Mouse (Mus musculus) bone marrow, adult 2 months (tissue): Measurements from ENCODE around the gene Mms19. TPM values are rescaled to one million over a fixed set of nuclear protein-coding genes. Genes with fewer than 3 reads are reported as not detected.

Source experiments
- H3K27ac ChIP-seq: fragments of 200-500 bp; 2 replicates; pipeline ENCODE4 v1.5.1; 2012; ENCODE audit warnings: low read depth, mild to moderate bottlenecking, control low read depth, inconsistent platforms, low read length; ENCODE audit not compliant: control insufficient read depth, poor library complexity, insufficient read depth
- H3K4me1 ChIP-seq: fragments of 200-500 bp; 2 replicates; pipeline ENCODE4 v1.6.1; 2011; ENCODE audit warnings: low read length; ENCODE audit not compliant: control insufficient read depth, insufficient read depth
- H3K4me3 ChIP-seq: fragments of 200-500 bp; replicated peaks from 2 replicates; pipeline ENCODE3; 2011; ENCODE audit warnings: mild to moderate bottlenecking, low read depth, low read length, control low read depth; ENCODE audit not compliant: control insufficient read depth
- CTCF ChIP-seq: fragments of 200-500 bp; IDR thresholded peaks from 2 replicates; pipeline ENCODE4 v1.5.1; 2011; ENCODE audit warnings: low read length, control low read depth; ENCODE audit not compliant: control insufficient read depth, insufficient read depth
- POLR2A ChIP-seq: fragments of 200-500 bp; IDR thresholded peaks from 2 replicates; pipeline ENCODE4 v1.6.1; 2011; ENCODE audit warnings: low read depth, mild to moderate bottlenecking, control low read depth, low read length, borderline replicate concordance; ENCODE audit not compliant: control insufficient read depth
- WGBS: fragments of 180-500 bp; shearing (Covaris S2); methylation state at CpG from one replicate; pipeline ENCODE4 v1.1.7; 2018; 5-methylcytosine and 5-hydroxymethylcytosine counted together
- polyA plus RNA-seq: library from polyadenylated mRNA; stranded (reverse); fragments of >200 nt; gene quantifications from 2 replicates; pipeline ENCODE4 v1.2.4, GENCODE M21; 2011; ENCODE audit warnings: low replicate concordance; ENCODE audit not compliant: missing spikeins, insufficient read depth, insufficient read length

Gene Mms19
- polyA plus RNA-seq, 1 experiment: 45.8 TPM

- H3K27ac ChIP-seq: no peak overlapping the region
- no peak overlapping the region for H3K4me3 ChIP-seq
- WGBS: 59% methylated on average over 2 of the region's 2 CpGs
- H3K4me1 ChIP-seq: peaks cover 10% of the 10 kb centered on the region
- TF ChIP-seq CTCF: no peak
- TF ChIP-seq POLR2A: no peak
Measured at GRCm38 (mm10) chr19:41992971-41993370, 12.0 kb upstream of the Mms19 start.

- WGBS: 46% methylated on average over 6 of the region's 6 CpGs
- no peak overlapping the region for H3K27ac ChIP-seq
- TF ChIP-seq POLR2A: no peak
- H3K4me3 ChIP-seq: no peak overlapping the region
- H3K4me1 ChIP-seq: peaks cover 10% of the 10 kb centered on the region
Measured at GRCm38 (mm10) chr19:41991926-41992477, 11.0 kb upstream of the Mms19 start.

- WGBS: 40% methylated on average over 6 of the region's 6 CpGs
- peaks cover 10% of the 10 kb centered on the region for H3K4me1 ChIP-seq
- H3K4me3 ChIP-seq: no peak overlapping the region
- 0 out of 2 replicates have a peak overlapping the region, but pooled peaks have one; percentile 17 for H3K27ac ChIP-seq
- TF ChIP-seq POLR2A: no peak
Measured at GRCm38 (mm10) chr19:41989810-41990209, 8.9 kb upstream of the Mms19 start.

- Histone ChIP-seq H3K27ac (no peak overlapping the region), H3K4me3 (no peak overlapping the region), H3K4me1 (peaks cover 8% of the 10 kb centered on the region; the same call in 1 of the 2 replicates)
- TF ChIP-seq POLR2A (no peak), CTCF (no peak)
- 74% methylated on average over 4 of the region's 4 CpGs for WGBS
Measured at GRCm38 (mm10) chr19:41987206-41987605, 6.2 kb upstream of the Mms19 start.

GRCm38 (mm10) chr19:41985994-41986393, 5.0 kb upstream of the Mms19 start:
- Histone ChIP-seq H3K27ac (no peak overlapping the region), H3K4me1 (peaks cover 5% of the 10 kb centered on the region; the same call in 1 of the 2 replicates), H3K4me3 (no peak overlapping the region)
- TF ChIP-seq POLR2A (no peak), CTCF (no peak)
- 85% methylated on average over 5 of the region's 5 CpGs for WGBS

- TF ChIP-seq POLR2A (no peak), CTCF (no peak)
- peak overlapping the region; percentile 96; the same call in 1 of the 2 replicates for H3K27ac ChIP-seq
- WGBS: 4% methylated on average over 4 of the region's 4 CpGs
Measured at GRCm38 (mm10) chr19:41982791-41983150, 1.8 kb upstream of the Mms19 start.

GRCm38 (mm10) chr19:41981931-41982790, 1.2 kb upstream of the Mms19 start:
- WGBS: under 1% methylated on average over 74 of the region's 74 CpGs
- Histone ChIP-seq H3K27ac (peak overlapping the region; percentile 96), H3K4me1 (peaks cover 3% of the 10 kb centered on the region; the same call in 1 of the 2 replicates), H3K4me3 (peak overlapping the region; percentile 85)
- TF ChIP-seq CTCF: no peak

More at GRCm38 (mm10) chr19:41982791-41983150, 1.8 kb upstream of the Mms19 start:
- Histone ChIP-seq H3K4me3 (peak overlapping the region; percentile 85), H3K4me1 (peaks cover 3% of the 10 kb centered on the region; the same call in 1 of the 2 replicates)

GRCm38 (mm10) chr19:41981595-41981927, 604 bp upstream of the Mms19 start, which contains the start of gene Ubtd1:
Gene Ubtd1, plus strand, starts transcription at chr19:41981763.
- TF ChIP-seq CTCF: no peak
- TF ChIP-seq POLR2A: no peak
- under 1% methylated on average over 33 of the region's 33 CpGs for WGBS
- Histone ChIP-seq H3K4me1 (peaks cover 3% of the 10 kb centered on the region; the same call in 1 of the 2 replicates), H3K4me3 (peak within 1 kb of the TSS; percentile 85), H3K27ac (peak within 1 kb of the TSS; percentile 96)
